Mouse (Mus musculus) testis, adult 2 months (tissue): ENCODE data around the gene Aldh1a1.

ENCODE experiments used
- CTCF ChIP-seq: fragments of 200-500 bp; IDR thresholded peaks from 2 replicates; pipeline ENCODE4 v1.5.1; 2012; ENCODE audit warnings: low read depth, mild to moderate bottlenecking, inconsistent platforms, low read length, moderate library complexity; ENCODE audit not compliant: control insufficient read depth, insufficient read depth, insufficient replicate concordance
- POLR2A ChIP-seq: fragments of 200-500 bp; IDR thresholded peaks from 2 replicates; pipeline ENCODE4 v1.6.1; 2012; ENCODE audit warnings: low read depth, mild to moderate bottlenecking, inconsistent platforms, low read length, moderate library complexity; ENCODE audit not compliant: control insufficient read depth

DNA sequence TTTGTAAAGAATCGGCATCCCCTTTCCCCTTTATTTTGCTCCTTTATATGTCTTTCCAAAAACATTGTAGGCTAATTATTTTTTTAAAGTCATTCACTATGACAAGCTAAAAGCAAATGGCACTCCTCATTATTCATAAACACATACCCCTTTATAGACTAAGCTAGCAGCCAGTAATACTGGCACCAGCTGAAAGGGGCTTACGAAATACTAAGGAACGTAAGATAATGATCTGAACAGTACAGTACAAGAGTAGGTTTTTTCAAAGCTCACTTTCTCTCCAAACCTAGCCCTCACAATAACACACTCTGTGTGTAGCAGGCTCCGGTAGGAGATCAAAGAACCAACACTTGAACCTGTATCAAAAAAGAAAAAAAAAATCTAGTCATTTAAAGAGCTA lies 64.7 kb downstream of the Aldh1a1 start:
- TF ChIP-seq POLR2A (no peak), CTCF (no peak)
